Comparison of ENCODE assay signal across 8 mouse cellular contexts in genomic region chr1:24586370-24587140, GRCm38 (mm10). TPM values are rescaled to one million over a fixed set of nuclear protein-coding genes. Genes with fewer than 3 reads are reported as not detected.
DNase-seq lines count a peak whose midpoint lies in the region; ATAC-seq lines count a peak whose summit lies in the region.

No protein-coding gene starts in this region.

- H3K4me1 ChIP-seq in brown adipose tissue, adult 24 weeks (ENCODE audit: control insufficient read depth, insufficient read depth, insufficient read length, low read length), result no peaks in the 10 kb centered on the region; the same call in 1 of the 2 replicates
- H3K4me1 ChIP-seq in forebrain, embryonic 13.5 days, result peaks cover 11% of the 10 kb centered on the region
- peaks cover 7% of the 10 kb centered on the region; the same call in 1 of the 2 replicates for H3K4me1 ChIP-seq in midbrain, embryonic 14.5 days (ENCODE audit: control insufficient read depth, insufficient read depth, low read length)

- H3K9me3 ChIP-seq in forebrain, embryonic 13.5 days (replicated peaks), result no peaks in the 10 kb centered on the region
- no peaks in the 10 kb centered on the region for H3K9me3 ChIP-seq in midbrain, embryonic 14.5 days (ENCODE audit: control insufficient read depth, low read length)

- H3K9ac ChIP-seq in forebrain, embryonic 13.5 days, result peak overlapping the region; percentile 63
- H3K9ac ChIP-seq in midbrain, embryonic 14.5 days (replicated peaks; ENCODE audit: low read length), result peak overlapping the region; percentile 57

- DNase-seq in adrenal gland, adult 2 months, result peak; percentile 4
- no peak for DNase-seq in adrenal gland, adult 8-10 months
- DNase-seq in heart, postnatal 36 days, result peak; percentile 15 to 28
- DNase-seq in left cerebral cortex, adult 8-10 months (ENCODE audit: low spot score in 2 of 2), result peak; percentile 36 to 40
- DNase-seq in midbrain, embryonic 14.5 days, result peak; percentile 79
- DNase-seq in yolk sac, embryonic 10.5 days (ENCODE audit: low spot score), result peak; percentile 7

- peak overlapping the region; percentile 45 for H3K4me3 ChIP-seq in brown adipose tissue, adult 24 weeks (ENCODE audit: insufficient read depth, low read depth, low read length)
- peak overlapping the region; percentile 55 for H3K4me3 ChIP-seq in forebrain, embryonic 13.5 days
- H3K4me3 ChIP-seq in midbrain, embryonic 14.5 days (replicated peaks; ENCODE audit: low read depth, low read length), result peak overlapping the region; percentile 59

- H3K27ac ChIP-seq in brown adipose tissue, adult 24 weeks (replicated peaks; ENCODE audit: low read depth, low read length), result no peak overlapping the region
- H3K27ac ChIP-seq in forebrain, embryonic 13.5 days, result no peak overlapping the region
- no peak overlapping the region for H3K27ac ChIP-seq in midbrain, embryonic 14.5 days (replicated peaks; ENCODE audit: low read depth, low read length)

- intact Hi-C loops in heart, postnatal 36 days (cut with DNase I), result no loop called here

- ATAC-seq in forebrain, embryonic 13.5 days, result peak; percentile 88
- peak; percentile 75 for ATAC-seq in midbrain, embryonic 14.5 days (ENCODE audit: low FRiP score, low TSS enrichment)

- under 1% methylated on average over 70 of the region's 72 CpGs for WGBS in forebrain, embryonic 13.5 days
- under 1% methylated on average over 71 of the region's 72 CpGs for WGBS in midbrain, embryonic 14.5 days

- H3K36me3 ChIP-seq in forebrain, embryonic 13.5 days (ENCODE audit: poor library complexity, severe bottlenecking), result no peaks in the 10 kb centered on the region
- H3K36me3 ChIP-seq in midbrain, embryonic 14.5 days (ENCODE audit: control insufficient read depth, insufficient read depth, low read length), result no peaks in the 10 kb centered on the region

- H3K27me3 ChIP-seq in forebrain, embryonic 13.5 days, result peaks cover 58% of the 10 kb centered on the region
- H3K27me3 ChIP-seq in midbrain, embryonic 14.5 days (ENCODE audit: control insufficient read depth, insufficient read depth, low read length), result peaks cover 41% of the 10 kb centered on the region

- H3K4me2 ChIP-seq in forebrain, embryonic 13.5 days, result peak overlapping the region; percentile 96
- peak overlapping the region; percentile 99 for H3K4me2 ChIP-seq in midbrain, embryonic 14.5 days (ENCODE audit: low read length)

RNA-seq across cellular contexts. Expression of gene Col19a1, which starts 0.7 kb away (rescaled TPM):
- total RNA-seq in adrenal gland, adult 2 months (2021), result under 1 TPM in 1 of 2 experiments, not detected in 1; 0.07 TPM
- not detected in 2 replicates for polyA plus RNA-seq in adrenal gland, adult 2 months (2012; rRNA removed)
- total RNA-seq in adrenal gland, adult 8-10 months (2022), result under 1 TPM in 1 of 4 experiments, not detected in 3; 0.11 TPM
- polyA plus RNA-seq in brown adipose tissue, adult 24 weeks (2012; ENCODE audit: insufficient read depth, insufficient read length, missing spikeins), result not detected in 2 replicates
- 0.48 and 1.0 TPM in 2 replicates for polyA plus RNA-seq in forebrain, embryonic 13.5 days (2015; fragmentation: Nextera tagmentation; extraction: Ambion mirVana)
- total RNA-seq in heart, postnatal 36 days (2021), result under 1 TPM in 1 of 2 experiments, not detected in 1; 0.06 TPM
- 10 to 100 TPM; 21.8 to 24.2 (median 23.1) TPM for total RNA-seq in left cerebral cortex, adult 8-10 months (2022)
- polyA plus RNA-seq in midbrain, embryonic 14.5 days (2014; fragmentation: Nextera tagmentation; extraction: Ambion mirVana), result 1.00 and 1.2 TPM in 2 replicates

Comparison
In these comparisons a context has a peak if more than half of its experiments do, and no peak if none do; other contexts are left out.
1. RNA of gene Col19a1, which starts 0.7 kb away (total RNA-seq): 21.8 to 24.2 TPM in left cerebral cortex, adult 8-10 months; 0.07 TPM in adrenal gland, adult 2 months, 0.06 TPM in heart, postnatal 36 days and 0.11 TPM in adrenal gland, adult 8-10 months; every median in the first group is over 10 times any median in the second.
2. Peak in every context shown above with its lines, with median percentiles within 50 percentile points of each other: H3K4me3 ChIP-seq.